Mouse (Mus musculus): Measurements from ENCODE around the gene Grm2. TPM values are rescaled to one million over a fixed set of nuclear protein-coding genes. Genes with fewer than 3 reads are reported as not detected.

The Grm2 gene
- polyA plus RNA-seq (2017; shearing (Covaris generic)): not detected

GRCm38 (mm10) chr9:106655884-106656720 is at the start of gene Grm2:
TSS of gene Grm2 (minus strand) at chr9:106656082.

DNA sequence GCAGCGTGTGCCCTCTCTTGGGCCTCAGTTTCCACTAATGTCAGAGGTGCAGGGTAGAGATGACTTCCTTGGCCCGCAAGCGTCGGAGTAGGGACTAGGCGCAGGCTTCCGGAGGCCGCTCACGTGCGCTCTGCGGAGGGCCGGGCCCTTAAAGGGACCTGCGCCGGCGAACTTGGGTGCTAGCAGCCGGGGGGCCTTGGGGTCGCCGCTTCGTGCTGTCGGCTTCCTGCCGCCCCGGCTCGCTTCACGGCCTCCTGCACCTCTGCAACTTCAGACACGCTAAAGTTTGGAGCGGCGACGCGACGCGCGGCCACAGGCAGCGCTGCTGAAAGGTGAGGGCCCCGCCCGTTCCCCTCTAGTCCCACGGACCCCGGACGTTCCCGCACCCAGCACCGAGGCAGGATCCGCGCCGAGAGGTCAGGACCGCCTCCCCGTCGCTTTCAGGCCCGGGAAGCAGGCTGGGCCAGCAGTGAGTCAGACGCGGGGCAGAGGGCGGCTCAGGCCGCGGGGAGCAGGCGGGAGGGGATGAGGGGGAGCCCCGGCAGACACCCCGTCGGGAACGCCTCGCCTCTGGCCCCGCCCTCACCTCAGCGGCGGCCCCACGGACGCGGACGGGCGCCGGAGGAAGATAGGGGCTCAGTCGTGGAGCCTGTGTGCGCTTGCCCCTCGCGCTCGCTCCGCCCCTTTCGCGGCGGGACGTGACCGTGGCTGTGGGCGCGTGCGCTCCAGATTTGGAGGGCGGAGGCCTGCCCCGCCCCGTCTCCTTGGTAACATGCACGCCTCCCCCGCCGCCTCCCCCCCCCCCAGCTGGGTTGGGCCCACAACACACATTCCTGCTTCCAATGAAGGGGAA is 29.6 kb upstream of the Grm2 start, which contains the start of gene Tex264:
TSS of gene Tex264 (minus strand) at position 679 of the 853 bp plus-strand sequence.

DNA sequence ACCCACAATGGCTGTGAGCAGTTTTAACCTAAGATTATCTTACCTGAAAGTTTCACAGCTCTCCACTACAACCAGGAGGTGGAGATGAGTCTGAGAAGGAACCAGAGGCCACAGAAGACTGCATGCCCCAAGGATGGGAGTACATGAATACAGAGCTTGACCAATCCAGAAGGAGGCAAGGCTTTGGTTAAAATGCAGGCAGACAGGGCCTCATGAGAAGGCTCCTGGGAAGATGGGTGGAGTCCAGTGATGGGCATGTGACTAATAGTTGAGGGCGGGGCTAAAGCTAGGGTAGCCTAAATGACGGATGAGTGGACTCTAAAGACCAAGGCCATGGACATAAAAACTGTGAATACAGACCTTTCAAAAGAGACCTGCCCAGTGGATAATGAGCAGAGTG is 29.6 kb downstream of the Grm2 start, which contains the start of gene Iqcf6:
TSS of gene Iqcf6 (plus strand) at position 301 of the 400 bp plus-strand sequence.

Other genes starting within 250 kb of the Grm2 start
- 577 TPM for gene Rpl29, start 226.6 kb downstream of the Grm2 start, polyA plus RNA-seq (2017; shearing (Covaris generic))
- gene Acy1, start 217.8 kb downstream of the Grm2 start, polyA plus RNA-seq (2017; shearing (Covaris generic)): 19.6 TPM
- gene Abhd14b, start 208.6 kb downstream of the Grm2 start, polyA plus RNA-seq (2017; shearing (Covaris generic)): 8.6 TPM
- gene Abhd14a, start 208.4 kb downstream of the Grm2 start, polyA plus RNA-seq (2017; shearing (Covaris generic)): 13.0 TPM
- gene Pcbp4, start 202.8 kb downstream of the Grm2 start, polyA plus RNA-seq (2017; shearing (Covaris generic)): 12.2 TPM
- not detected for gene Gpr62, start 190.1 kb downstream of the Grm2 start, polyA plus RNA-seq (2017; shearing (Covaris generic))
- 82.8 TPM for gene Rrp9, start 180.1 kb downstream of the Grm2 start, polyA plus RNA-seq (2017; shearing (Covaris generic))
- 75.9 TPM for gene Parp3, start 179.1 kb downstream of the Grm2 start, polyA plus RNA-seq (2017; shearing (Covaris generic))
- not detected for gene Iqcf1, start 156.1 kb downstream of the Grm2 start, polyA plus RNA-seq (2017; shearing (Covaris generic))
- not detected for gene Iqcf5, start 141.5 kb downstream of the Grm2 start, polyA plus RNA-seq (2017; shearing (Covaris generic))
- not detected for gene Iqcf3, start 94.5 kb downstream of the Grm2 start, polyA plus RNA-seq (2017; shearing (Covaris generic))
- not detected for gene Iqcf4, start 85.1 kb downstream of the Grm2 start, polyA plus RNA-seq (2017; shearing (Covaris generic))
- gene Iqcf6, start 29.5 kb downstream of the Grm2 start, polyA plus RNA-seq (2017; shearing (Covaris generic)): not detected
- gene Tex264, start 29.8 kb upstream of the Grm2 start, polyA plus RNA-seq (2017; shearing (Covaris generic)): 74.4 TPM
- 9.3 TPM for gene Rad54l2, start 133.1 kb upstream of the Grm2 start, polyA plus RNA-seq (2017; shearing (Covaris generic))
- 39.2 TPM for gene Dcaf1, start 165.8 kb upstream of the Grm2 start, polyA plus RNA-seq (2017; shearing (Covaris generic))
- gene Rbm15b, start 231.3 kb upstream of the Grm2 start, polyA plus RNA-seq (2017; shearing (Covaris generic)): 33.4 TPM
- 128 TPM for gene Manf, start 235.9 kb upstream of the Grm2 start, polyA plus RNA-seq (2017; shearing (Covaris generic))